Mouse (Mus musculus) urinary bladder, adult 2 months (tissue): ENCODE measurements around the gene Fank1. TPM values are rescaled to one million over a fixed set of nuclear protein-coding genes. Genes with fewer than 3 reads are reported as not detected.

Experiments used
- DNase-seq: peaks from one replicate; pipeline ENCODE4 v3.0.0; 2022; ENCODE audit warnings: low spot score
- polyA plus RNA-seq: library from polyadenylated mRNA; depleted of rRNA; stranded (reverse); fragments of >200 nt; gene quantifications from 2 replicates; pipeline ENCODE4 v1.2.3, GENCODE M21; 2012; rRNA removed

The Fank1 gene
- polyA plus RNA-seq, 1 experiment = 0.29 TPM

- no peak for DNase-seq
These were observed 114.6 kb downstream of the Fank1 start for GRCm38 (mm10) chr7:133891298-133891697.

GRCm38 (mm10) chr7:133891796-133892195 is 115.1 kb downstream of the Fank1 start:
- DNase-seq = no peak

GRCm38 (mm10) chr7:133899391-133899790 is 122.7 kb downstream of the Fank1 start:
- no peak for DNase-seq

GRCm38 (mm10) chr7:133908966-133909365 is 132.3 kb downstream of the Fank1 start:
- DNase-seq = no peak

- no peak for DNase-seq
These were observed 133.2 kb downstream of the Fank1 start for GRCm38 (mm10) chr7:133909833-133910375.

GRCm38 (mm10) chr7:133911881-133912280 is 135.2 kb downstream of the Fank1 start:
- no peak for DNase-seq

- no peak for DNase-seq
These were observed 139.6 kb downstream of the Fank1 start for GRCm38 (mm10) chr7:133916230-133916629.

- DNase-seq = peak; percentile 9
These were observed 142.6 kb downstream of the Fank1 start for GRCm38 (mm10) chr7:133919306-133919705.

- DNase-seq = no peak
These were observed 143.3 kb downstream of the Fank1 start for GRCm38 (mm10) chr7:133919918-133920317.

GRCm38 (mm10) chr7:133920724-133921123 is 144.1 kb downstream of the Fank1 start:
- no peak for DNase-seq

GRCm38 (mm10) chr7:133921291-133921690 is 144.6 kb downstream of the Fank1 start:
- DNase-seq = no peak

- DNase-seq = no peak
These were observed 147.3 kb downstream of the Fank1 start for GRCm38 (mm10) chr7:133923994-133924393.

GRCm38 (mm10) chr7:133925771-133926170 is 149.1 kb downstream of the Fank1 start:
- no peak for DNase-seq

GRCm38 (mm10) chr7:133928981-133929380 is 152.3 kb downstream of the Fank1 start:
- no peak for DNase-seq

Other genes starting within 250 kb of the Fank1 start
- gene Tex36, start 174.7 kb upstream of the Fank1 start, polyA plus RNA-seq = not detected in 2 replicates
- gene Edrf1, start 139.3 kb upstream of the Fank1 start, polyA plus RNA-seq = 17.9 and 22.1 TPM in 2 replicates
- not detected in 2 replicates for gene Mmp21, start 96.8 kb upstream of the Fank1 start, polyA plus RNA-seq
- 91.8 and 99.0 TPM in 2 replicates for gene Bccip, start 67.5 kb upstream of the Fank1 start, polyA plus RNA-seq
- 23.3 and 32.4 TPM in 2 replicates for gene Uros, start 66.8 kb upstream of the Fank1 start, polyA plus RNA-seq
- gene Dhx32, start 5.9 kb downstream of the Fank1 start, polyA plus RNA-seq = 35.3 and 37.3 TPM in 2 replicates